Comparison of ENCODE assay signal across 15 mouse cellular contexts in genomic region chr2:32923551-32924250, GRCm38 (mm10).
"Had no signal": no experiment of that assay in that cellular context is flagged by ENCODE, and none has a peak within 500 bp of the region (broad histone marks: within the 10 kb centered on the region; RNA-seq: fewer than 3 reads in every experiment).

No protein-coding gene starts in this region.

- H3K27me3 ChIP-seq: limb, embryonic 15.5 days; liver, embryonic 12.5 days; midbrain, embryonic 13.5 days; neural tube, embryonic 12.5 days had no signal

- H3K27ac ChIP-seq: left cerebral cortex, adult 2 months; limb, embryonic 15.5 days; liver, embryonic 12.5 days; midbrain, embryonic 13.5 days; neural tube, embryonic 12.5 days had no signal

- DNase-seq: kidney, adult 18-20 months; kidney, postnatal 10 days; lung, embryonic 14.5 days; lung, postnatal 10 days; lung, postnatal 4 days; retina, postnatal 1 day; right cerebral cortex, postnatal 4 days; spleen, adult 18-20 months; thymus, adult 18-20 months; thymus, postnatal 25 days had no signal

- H3K4me3 ChIP-seq: left cerebral cortex, adult 2 months; limb, embryonic 15.5 days; liver, embryonic 12.5 days; midbrain, embryonic 13.5 days; neural tube, embryonic 12.5 days had no signal

- ATAC-seq: liver, embryonic 12.5 days; midbrain, embryonic 13.5 days had no signal

- H3K9me3 ChIP-seq: limb, embryonic 15.5 days; liver, embryonic 12.5 days; midbrain, embryonic 13.5 days; neural tube, embryonic 12.5 days had no signal

- H3K4me1 ChIP-seq: limb, embryonic 15.5 days; liver, embryonic 12.5 days; midbrain, embryonic 13.5 days; neural tube, embryonic 12.5 days had no signal

- H3K9ac ChIP-seq: limb, embryonic 15.5 days; liver, embryonic 12.5 days; lung, embryonic 14.5 days; neural tube, embryonic 12.5 days had no signal
